Mouse (Mus musculus) retina, adult 2 months (tissue): ENCODE measurements around the gene Aqp3.
A peak's percentile ranks its signal among the peaks of the same experiment; 100 is the strongest.

Source experiments
- DNase-seq: peaks from one replicate; pipeline ENCODE4 v3.0.0-alpha.2; 2012; ENCODE audit warnings: low read depth, low spot score

Gene Aqp3

GRCm38 (mm10) chr4:41097871-41098576 lies at the start of gene Aqp3:
TSS of gene Aqp3 (minus strand) at chr4:41098183.
- no peak for DNase-seq

DNA sequence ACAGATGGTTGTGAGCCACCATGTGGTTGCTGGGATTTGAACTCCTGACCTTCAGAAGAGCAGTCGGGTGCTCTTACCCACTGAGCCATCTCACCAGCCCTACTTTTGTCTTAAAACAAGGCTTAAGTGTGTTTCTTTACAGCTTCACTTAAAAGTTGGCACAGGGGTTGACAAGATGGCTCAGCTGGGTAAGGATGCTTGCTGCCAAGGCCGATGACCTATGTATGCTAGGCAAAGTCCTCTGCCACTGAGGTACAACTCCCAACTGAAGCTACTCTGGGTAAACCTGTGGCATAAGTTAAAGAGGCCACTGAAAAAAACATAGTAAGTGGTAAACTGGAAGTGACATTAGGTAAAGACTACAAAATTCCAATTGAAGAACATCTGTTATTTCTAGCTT lies 44.6 kb upstream of the Aqp3 start:
- no peak for DNase-seq

DNA sequence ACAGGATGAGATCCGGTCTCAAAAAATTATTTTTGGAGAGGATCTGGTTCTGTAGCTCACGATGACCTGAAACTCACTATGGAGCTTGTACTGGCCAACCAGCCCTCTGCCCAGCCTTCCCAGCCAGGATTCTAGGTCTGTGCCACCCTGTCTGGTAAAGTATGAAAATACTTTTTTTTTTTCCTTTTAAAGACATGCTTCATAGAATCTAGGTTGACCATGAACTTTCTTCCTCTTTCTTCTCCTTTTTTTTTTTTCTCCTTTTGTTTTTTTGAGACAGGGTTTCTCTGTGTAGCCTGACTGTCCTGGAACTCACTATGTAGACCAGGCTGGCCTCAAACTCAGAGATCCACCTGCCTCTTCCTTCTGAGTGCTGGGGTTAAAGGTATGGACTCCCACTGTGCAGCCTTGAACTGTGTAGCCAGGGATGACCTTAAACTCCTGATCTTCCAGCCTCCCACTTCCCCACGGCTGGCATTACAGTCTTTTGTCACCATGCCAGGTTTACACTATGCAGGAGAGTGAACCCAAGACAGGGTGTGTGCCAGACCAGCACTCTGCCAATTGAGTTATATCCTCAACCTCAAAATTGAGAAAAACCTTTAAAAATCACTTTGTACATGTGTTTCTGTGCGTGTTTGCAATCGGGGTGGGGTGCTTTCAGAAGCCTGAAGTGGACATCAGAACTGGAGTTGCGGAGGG lies 42.3 kb upstream of the Aqp3 start:
- no peak for DNase-seq

DNA sequence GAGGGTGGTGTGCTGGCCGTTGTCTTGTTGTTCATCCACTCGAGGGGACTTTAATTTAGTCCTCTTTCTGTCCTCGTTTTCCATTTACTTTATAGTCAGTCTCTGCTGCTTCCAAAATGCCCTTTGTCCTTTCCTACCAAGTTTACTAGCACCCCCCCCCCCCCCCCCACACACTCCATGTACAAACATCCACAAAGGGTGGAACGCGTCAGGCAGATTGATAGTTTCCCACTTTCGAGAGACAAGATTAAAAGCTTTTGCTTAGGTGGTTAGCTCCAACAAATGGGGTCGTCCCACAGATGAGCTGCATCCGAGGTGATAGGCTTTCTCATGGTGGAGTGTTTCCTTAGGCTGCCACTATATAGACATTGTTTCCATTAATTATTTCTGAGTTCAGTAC lies 38.8 kb upstream of the Aqp3 start:
- no peak for DNase-seq

DNA sequence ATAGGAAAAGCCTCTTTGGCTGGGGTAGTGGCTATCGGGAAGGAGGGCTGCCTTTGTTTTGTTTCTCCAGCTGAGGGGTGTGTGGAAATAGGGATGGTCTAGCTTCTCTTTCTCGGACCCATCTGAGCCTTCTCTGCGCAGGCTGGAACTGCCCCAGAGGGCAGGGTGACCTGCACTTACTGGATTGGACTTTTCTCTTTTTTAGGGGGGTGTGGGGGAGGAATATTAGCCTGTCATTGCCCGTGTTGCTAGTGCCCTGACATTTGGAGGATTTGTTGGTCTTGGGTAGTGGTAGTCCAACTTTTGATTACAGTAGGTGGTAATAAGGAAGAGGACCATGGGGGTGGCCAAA lies 38.4 kb upstream of the Aqp3 start:
- no peak for DNase-seq

- DNase-seq = peak; percentile 49
Observed at GRCm38 (mm10) chr4:41135711-41136453, 37.9 kb upstream of the Aqp3 start, which contains the start of gene Ube2r2. TSS of gene Ube2r2 (plus strand) at chr4:41135743.

DNA sequence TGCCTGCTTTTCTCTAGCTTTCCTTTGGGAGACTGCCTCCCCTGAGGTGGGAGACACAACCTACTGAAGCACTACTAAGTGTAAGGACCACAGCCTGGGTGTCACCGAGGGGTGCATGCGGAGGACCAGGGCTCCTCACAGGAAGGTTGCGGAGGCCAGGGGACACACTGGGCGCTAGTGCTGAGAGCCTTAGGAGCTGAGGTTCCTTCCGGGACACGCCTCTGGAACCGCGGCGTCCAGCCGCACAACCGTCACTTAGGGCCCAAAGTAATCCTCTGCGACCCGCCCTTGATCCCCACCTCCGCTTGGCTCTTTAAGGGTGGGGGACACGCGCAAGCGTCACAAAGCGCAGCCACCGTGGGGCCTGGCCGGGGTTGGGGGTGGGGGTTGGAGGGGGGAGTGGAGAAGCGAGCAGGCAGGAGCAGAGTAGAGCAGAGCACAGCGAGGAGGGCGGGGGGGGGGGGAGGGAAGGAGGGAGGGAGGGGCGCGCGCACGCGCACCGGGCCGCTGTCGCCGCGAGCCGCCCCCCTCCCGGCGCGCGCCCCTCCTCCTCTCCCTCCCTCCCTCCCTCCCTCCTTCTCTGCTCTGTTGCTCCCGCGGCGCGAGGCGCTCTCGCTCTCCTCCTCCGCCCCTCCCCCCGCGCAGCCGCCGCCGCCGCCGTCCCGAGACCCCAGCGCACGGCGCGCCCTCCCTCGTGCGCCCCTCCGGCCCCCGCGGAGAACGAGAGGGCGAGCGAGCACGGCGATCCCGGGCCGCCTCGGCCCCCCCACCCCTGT lies 37.1 kb upstream of the Aqp3 start:
- peak; percentile 69 for DNase-seq

DNA sequence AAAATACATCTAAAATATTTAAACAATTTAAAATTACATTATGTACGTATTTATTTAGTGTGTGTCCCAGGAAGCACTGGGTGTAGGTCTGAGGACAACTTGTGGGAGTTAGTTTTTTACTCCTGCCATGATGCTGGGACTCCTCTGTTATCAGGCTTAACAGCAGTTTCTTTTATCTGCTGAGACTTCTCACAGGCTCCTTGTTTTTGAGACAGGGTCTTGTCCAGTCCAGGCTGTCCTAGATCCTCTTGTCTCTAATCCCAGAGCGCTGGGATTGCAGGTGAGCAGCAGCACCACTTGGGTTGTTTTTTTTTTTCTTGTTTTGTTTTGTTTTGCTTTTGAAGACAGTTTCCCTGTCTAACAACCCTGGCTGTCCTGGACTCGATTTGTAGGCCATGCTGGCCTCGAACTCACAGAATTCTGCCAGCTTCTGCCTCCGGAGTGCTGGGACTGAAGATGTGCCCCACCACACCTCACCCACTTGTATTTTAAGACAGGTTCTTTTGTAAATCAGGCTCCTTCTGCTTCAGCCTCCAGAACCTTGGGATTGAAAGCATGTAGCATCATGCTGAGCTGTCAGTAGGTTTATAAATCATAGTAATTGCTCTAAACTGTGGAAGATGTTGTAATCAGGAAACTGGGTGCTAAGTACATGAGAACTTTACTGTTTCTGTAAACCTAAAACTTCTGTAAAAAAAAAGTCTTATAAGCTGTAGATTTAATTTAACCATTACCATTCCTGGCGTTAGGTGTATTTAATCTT lies 35.7 kb upstream of the Aqp3 start:
- DNase-seq = no peak

- no peak for DNase-seq
Observed at GRCm38 (mm10) chr4:41132471-41132870, 34.5 kb upstream of the Aqp3 start.

DNA sequence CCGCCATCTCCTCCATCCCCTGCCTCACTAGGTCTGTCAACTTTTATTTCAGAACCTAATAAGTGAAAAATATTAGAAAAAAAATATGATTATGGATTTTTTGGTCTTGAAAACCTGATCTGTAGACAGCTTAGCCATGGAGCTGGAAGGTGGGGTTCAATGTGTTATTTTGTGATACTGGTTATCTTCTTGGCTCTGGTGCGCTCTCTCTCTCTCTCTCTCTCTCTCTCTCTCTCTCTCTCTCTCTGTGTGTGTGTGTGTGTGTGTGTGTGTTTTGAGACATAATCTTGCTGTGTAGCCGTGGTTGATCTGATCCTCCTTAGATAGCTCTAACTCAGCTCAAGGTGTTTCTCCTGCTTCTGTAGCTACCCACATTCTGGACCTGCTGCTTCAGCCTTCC lies 31.9 kb upstream of the Aqp3 start:
- no peak for DNase-seq

- DNase-seq = peak; percentile 46
Observed at GRCm38 (mm10) chr4:41129406-41129805, 31.4 kb upstream of the Aqp3 start.

GRCm38 (mm10) chr4:41124180-41124951 lies 26.4 kb upstream of the Aqp3 start, which contains the start of gene Nol6:
TSS of gene Nol6 (minus strand) at chr4:41124455.
- peak; percentile 95 for DNase-seq

DNA sequence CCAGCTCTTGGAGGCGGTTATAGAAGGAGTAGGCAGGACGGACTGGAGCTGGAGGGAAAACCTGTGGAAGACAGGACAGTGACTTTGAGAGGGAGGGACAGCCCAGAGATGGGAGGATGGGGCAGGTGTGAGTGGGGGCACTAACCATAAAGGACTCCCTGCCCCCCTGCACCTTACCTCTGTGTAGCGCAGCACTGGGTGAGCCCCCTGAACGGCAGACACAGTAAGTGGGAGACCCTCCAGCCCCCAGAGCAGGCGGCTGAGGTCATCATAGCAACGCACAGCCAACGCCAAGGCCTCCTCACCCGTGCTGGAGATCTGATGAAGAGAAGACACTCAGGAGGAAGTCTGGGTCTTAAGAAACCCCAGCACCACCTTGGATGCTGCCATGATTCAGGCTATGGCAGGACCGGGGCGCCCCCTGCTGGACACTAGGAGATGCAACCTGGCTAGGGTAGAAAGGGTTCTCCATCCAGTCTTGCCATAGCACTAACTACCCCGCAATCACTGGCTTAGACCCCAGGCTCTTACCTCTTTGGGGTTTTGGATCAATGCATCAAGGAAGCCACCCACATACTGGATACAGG lies 20.8 kb upstream of the Aqp3 start:
- no peak for DNase-seq

- DNase-seq = no peak
Observed at GRCm38 (mm10) chr4:41116817-41117216, 18.8 kb upstream of the Aqp3 start.

- no peak for DNase-seq
Observed at GRCm38 (mm10) chr4:41115793-41116192, 17.8 kb upstream of the Aqp3 start.

DNA sequence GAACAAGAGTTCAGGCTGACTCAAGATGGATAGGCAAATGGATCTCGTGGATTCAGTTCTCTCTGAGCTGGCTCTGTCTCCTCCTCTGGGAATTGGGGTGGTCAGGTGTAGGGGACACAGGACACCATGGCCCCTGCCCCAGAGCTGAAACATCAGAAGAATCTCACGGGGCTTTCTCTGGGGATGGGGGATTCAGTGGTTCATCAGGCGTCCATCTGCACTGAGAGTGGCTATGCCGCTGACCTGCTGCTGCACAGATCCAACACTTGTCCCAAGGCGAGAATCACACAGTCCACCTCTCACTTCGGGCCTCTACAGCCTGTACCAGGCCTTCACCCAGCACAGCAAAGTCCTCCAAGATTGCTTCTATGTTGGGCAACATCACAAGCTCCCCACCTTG lies 17.1 kb upstream of the Aqp3 start:
- no peak for DNase-seq

- no peak for DNase-seq
Observed at GRCm38 (mm10) chr4:41114358-41115070, 16.5 kb upstream of the Aqp3 start.

GRCm38 (mm10) chr4:41108717-41109425 lies 10.9 kb upstream of the Aqp3 start:
- DNase-seq = no peak

DNA sequence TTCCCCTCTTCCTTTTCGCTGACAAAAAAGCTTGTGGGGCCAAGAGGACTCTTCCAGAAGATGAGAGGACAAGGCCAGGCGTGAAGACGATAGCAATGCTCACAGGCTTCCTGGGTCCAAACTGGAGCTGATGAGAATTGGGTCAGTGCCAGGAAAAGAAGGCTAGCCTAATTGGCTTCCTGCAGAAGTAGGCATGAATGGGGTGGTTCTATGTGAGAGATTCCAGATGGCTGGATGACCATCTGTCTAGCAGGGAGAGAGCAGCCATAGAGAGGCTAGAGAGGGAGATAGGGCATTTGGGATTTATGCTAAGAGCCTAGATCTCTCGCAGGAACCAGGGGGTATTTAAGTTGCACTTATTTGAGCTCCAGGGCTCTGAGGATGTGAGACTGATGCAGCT lies 9.5 kb upstream of the Aqp3 start:
- no peak for DNase-seq
